Mouse (Mus musculus) bone marrow macrophage, adult 2 months (primary cell): ENCODE results near the gene Ptpn12. TPM values are rescaled to one million over a fixed set of nuclear protein-coding genes. Genes with fewer than 3 reads are reported as not detected.

ENCODE experiments used
- H3K27ac ChIP-seq: 2 replicates; pipeline ENCODE4 v1.5.1; 2012; ENCODE audit warnings: low read depth, low read length; ENCODE audit not compliant: insufficient read depth
- H3K4me1 ChIP-seq: 2 replicates; pipeline ENCODE4 v1.6.1; 2012; ENCODE audit warnings: low read length; ENCODE audit not compliant: control insufficient read depth, insufficient read depth
- H3K4me3 ChIP-seq: 2 replicates; pipeline ENCODE4 v1.5.1; 2012; ENCODE audit warnings: mild to moderate bottlenecking, low read length, moderate library complexity; ENCODE audit not compliant: insufficient read depth
- CTCF ChIP-seq: IDR thresholded peaks from 2 replicates; pipeline ENCODE4 v1.5.1; 2012; ENCODE audit warnings: low read depth, mild to moderate bottlenecking, low read length, moderate library complexity
- POLR2A ChIP-seq: IDR thresholded peaks from 2 replicates; pipeline ENCODE4 v1.6.1; 2012; ENCODE audit warnings: mild to moderate bottlenecking, low read depth, low read length, borderline replicate concordance
- polyA plus RNA-seq: library from polyadenylated mRNA; stranded (reverse); fragments of >200 nt; gene quantifications from 2 replicates; pipeline ENCODE4 v1.2.4, GENCODE M21; 2012; ENCODE audit not compliant: missing spikeins, insufficient read depth, insufficient read length

The Ptpn12 gene
- polyA plus RNA-seq, 1 experiment: 86.0 TPM

DNA sequence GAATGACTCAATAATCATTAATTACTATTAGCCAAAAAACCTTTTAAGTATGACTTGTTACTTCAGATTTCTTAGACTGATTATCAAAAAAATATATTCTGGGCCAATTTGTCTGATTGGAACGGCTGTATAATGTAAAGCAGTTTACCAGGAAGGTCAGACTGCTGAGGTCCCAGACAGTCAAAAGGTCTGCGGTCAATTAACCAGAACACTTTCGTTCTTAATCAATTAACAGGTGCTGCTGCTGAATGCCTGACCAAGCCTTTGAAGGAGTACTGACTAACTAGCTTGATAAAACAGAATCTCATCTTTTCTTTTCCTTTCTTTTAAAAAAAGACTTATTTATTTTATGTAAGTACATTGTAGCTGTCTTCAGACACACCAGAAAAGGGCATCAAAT is 23.1 kb downstream of the Ptpn12 start:
- Histone ChIP-seq H3K4me1 (peaks cover 46% of the 10 kb centered on the region), H3K4me3 (no peak overlapping the region), H3K27ac (no peak overlapping the region)
- TF ChIP-seq CTCF (no peak), POLR2A (no peak)

- Histone ChIP-seq H3K4me3 (no peak overlapping the region), H3K4me1 (peaks cover 36% of the 10 kb centered on the region), H3K27ac (peak overlapping the region; percentile 87)
- TF ChIP-seq CTCF (no peak), POLR2A (no peak)
Measured at GRCm38 (mm10) chr5:21030226-21030625, 25.5 kb downstream of the Ptpn12 start.

DNA sequence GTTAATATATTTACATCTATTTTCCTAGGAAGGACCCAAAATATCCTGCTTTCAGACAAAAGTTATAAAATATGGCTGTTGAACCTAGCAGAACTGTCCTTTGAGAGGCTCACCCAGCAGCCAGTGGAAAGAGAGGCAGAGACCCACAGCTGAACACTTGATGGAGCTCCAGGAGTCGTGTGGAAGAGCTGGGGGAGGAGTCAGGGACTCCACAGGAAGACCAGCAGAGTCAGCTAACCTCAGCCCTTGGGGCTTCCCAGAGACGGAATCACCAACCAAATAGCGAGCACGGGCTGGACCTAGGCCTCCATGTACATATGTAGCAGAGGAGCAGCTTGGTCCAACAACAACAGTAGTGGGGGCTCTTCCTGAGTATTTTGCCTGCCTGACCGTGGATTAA is 38.6 kb downstream of the Ptpn12 start:
- TF ChIP-seq POLR2A: no peak
- no peak for TF ChIP-seq CTCF
- H3K4me3 ChIP-seq: no peak overlapping the region
- peaks cover 5% of the 10 kb centered on the region for H3K4me1 ChIP-seq
- no peak overlapping the region for H3K27ac ChIP-seq

DNA sequence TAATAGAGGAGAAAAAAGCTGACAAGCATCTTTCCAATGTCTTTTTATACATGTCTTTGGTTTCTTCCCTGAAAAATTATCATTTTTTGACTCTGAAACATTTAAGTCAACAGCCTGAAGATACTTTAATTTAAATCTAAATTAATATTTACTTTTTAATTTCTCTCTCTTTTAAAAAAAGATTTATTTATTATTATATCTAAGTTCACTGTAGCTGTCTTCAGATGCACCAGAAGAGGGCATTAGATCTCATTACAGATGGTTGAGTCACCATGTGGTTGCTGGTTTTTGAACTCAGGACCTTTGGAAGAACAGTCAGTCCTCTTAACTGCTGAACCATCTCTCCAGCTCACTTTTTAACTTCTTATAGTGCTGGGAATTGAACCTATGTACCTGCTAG is 44.8 kb downstream of the Ptpn12 start:
- Histone ChIP-seq H3K27ac (no peak overlapping the region), H3K4me1 (no peaks in the 10 kb centered on the region), H3K4me3 (no peak overlapping the region)
- no peak for TF ChIP-seq CTCF

DNA sequence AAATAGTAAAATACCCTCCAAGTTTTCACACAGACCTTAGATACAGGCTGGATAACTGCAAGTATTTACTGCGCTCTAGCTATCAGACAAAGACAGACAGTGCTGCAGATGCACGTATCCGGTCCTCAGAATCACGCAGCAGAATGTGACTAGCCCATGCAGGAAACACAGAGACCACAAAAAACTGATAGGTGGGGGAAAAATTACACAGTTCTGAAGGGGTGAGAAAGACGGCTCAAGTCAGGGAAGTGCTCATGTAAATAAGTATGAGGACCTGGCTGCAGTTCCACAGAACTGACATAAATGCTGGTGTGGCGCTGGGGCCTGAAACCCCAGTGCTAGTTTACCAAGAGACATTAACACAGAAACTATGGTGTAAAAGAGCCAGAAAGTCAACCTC is 53.0 kb downstream of the Ptpn12 start:
- no peak for TF ChIP-seq POLR2A
- no peak for TF ChIP-seq CTCF
- Histone ChIP-seq H3K4me1 (no peaks in the 10 kb centered on the region), H3K4me3 (no peak overlapping the region), H3K27ac (no peak overlapping the region)

- H3K4me1 ChIP-seq: no peaks in the 10 kb centered on the region
- no peak overlapping the region for H3K4me3 ChIP-seq
- H3K27ac ChIP-seq: no peak overlapping the region
- TF ChIP-seq CTCF (no peak), POLR2A (no peak)
Measured at GRCm38 (mm10) chr5:21001622-21002315, 53.9 kb downstream of the Ptpn12 start.

GRCm38 (mm10) chr5:20998427-20998826 is 57.3 kb downstream of the Ptpn12 start:
- Histone ChIP-seq H3K4me3 (no peak overlapping the region), H3K27ac (no peak overlapping the region), H3K4me1 (no peaks in the 10 kb centered on the region)
- TF ChIP-seq POLR2A (no peak), CTCF (no peak)

GRCm38 (mm10) chr5:20997555-20997954 is 58.2 kb downstream of the Ptpn12 start:
- Histone ChIP-seq H3K27ac (no peak overlapping the region), H3K4me1 (no peaks in the 10 kb centered on the region), H3K4me3 (no peak overlapping the region)
- TF ChIP-seq CTCF (no peak), POLR2A (no peak)

DNA sequence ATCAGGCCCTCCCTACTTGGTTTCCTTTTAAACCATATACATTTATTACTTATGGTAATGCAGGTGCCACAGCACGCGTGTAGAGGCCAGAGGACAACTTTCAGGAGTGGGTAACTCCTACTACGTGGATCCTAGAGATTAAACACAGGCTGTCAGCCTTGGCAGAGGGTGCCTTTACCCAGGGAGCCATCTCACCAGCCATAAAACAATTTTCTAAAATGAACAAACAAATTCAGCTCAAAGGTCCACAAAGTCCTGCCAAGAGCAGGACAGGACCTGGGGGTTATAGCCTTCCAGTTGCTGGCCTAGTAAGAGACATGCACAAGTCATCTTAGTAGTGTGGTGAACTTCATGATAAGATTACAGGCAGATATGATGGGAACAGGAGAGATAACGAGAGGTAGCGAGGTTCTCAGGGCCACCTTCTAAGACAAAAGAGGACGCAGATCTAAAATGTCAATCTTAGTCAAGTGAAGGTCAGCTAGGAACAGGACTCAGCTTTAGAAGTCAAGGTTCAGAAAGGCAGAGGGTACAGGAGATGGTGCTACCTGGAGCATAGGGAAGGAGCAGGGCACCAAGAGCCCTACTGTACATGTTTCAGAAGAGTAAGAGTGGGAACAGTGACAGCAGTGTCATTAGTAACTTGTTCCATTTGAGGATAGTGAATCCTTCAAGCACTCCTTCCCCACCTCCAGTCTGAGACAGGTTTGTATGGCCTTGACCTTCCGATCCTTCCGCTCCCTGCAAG is 65.5 kb downstream of the Ptpn12 start:
- Histone ChIP-seq H3K4me3 (no peak overlapping the region), H3K4me1 (no peaks in the 10 kb centered on the region), H3K27ac (no peak overlapping the region)
- no peak for TF ChIP-seq POLR2A
- no peak for TF ChIP-seq CTCF

DNA sequence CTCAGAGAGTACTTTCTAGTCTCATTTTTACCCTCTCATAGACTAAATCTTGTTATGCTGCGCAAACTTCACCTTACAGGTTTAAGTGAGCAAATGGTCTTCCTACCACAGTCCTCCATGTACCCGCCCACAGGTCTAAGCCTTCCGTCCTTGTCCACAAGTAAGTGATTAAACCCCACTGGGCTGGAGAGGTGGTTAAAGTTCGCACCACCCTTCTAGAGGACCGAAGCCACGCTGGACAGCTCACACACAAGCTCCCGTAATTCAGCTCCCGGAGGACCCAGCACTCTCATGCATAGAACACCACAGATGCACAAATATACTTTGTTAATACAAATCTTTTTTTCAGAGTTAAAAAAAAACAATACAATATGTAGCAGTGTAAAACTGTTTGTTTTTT is 69.4 kb downstream of the Ptpn12 start:
- Histone ChIP-seq H3K4me1 (no peaks in the 10 kb centered on the region), H3K4me3 (no peak overlapping the region), H3K27ac (no peak overlapping the region)
- TF ChIP-seq CTCF: no peak
